Mouse (Mus musculus) E14TG2a.4 (cell line): ENCODE measurements at regions not wholly inside any gene's neighbourhood (a gene's known extent, or its start where the extent isn't known, plus 50 kb on each side); places are given as distances from the start of the nearest gene placed in this dataset.

ENCODE experiments used
- CTCF ChIP-seq: conservative IDR thresholded peaks from 2 replicates; pipeline ENCODE4 v1.5.1; 2014; ENCODE audit warnings: low read length
- NANOG ChIP-seq: IDR thresholded peaks from 2 replicates; pipeline ENCODE4 v1.6.1; 2014; ENCODE audit warnings: borderline replicate concordance, low read length, mixed read lengths
- POU5F1 ChIP-seq: IDR thresholded peaks from 2 replicates; pipeline ENCODE4 v1.6.1; 2014; ENCODE audit warnings: low read length, borderline replicate concordance

- TF ChIP-seq CTCF (no peak), POU5F1 (no peak), NANOG (no peak)
Observed at GRCm38 (mm10) chr2:75482484-75482883, 176.6 kb upstream of the Hnrnpa3 start.
